Mouse (Mus musculus) spleen, postnatal 4 days (tissue): Measurements from ENCODE around the gene Fastk.
A peak's percentile ranks its signal among the peaks of the same experiment; 100 is the strongest.
"Not testable (repeated sequence)": the region's sequence is repeated elsewhere in the genome, so short reads cannot be mapped to it uniquely, and the experiment has no call there.

Experiments used
- DNase-seq, 2 experiments: peaks; one replicate each; pipeline ENCODE4 v3.0.0; 2022; ENCODE audit warnings: low spot score in 2 of 2

Gene Fastk

GRCm38 (mm10) chr5:24424004-24424781, 20.9 kb downstream of the Fastk start:
- peak; percentile 44 to 76 for DNase-seq

- DNase-seq, result peak; percentile 95 to 96
These were observed 21.7 kb downstream of the Fastk start, which contains the start of the genes Cdk5 and Slc4a2 for GRCm38 (mm10) chr5:24423129-24424003. Gene Cdk5, minus strand, starts transcription at chr5:24423530. Gene Slc4a2, plus strand, starts transcription at chr5:24423837.

- DNase-seq, result no peak
These were observed 24.7 kb downstream of the Fastk start for GRCm38 (mm10) chr5:24420381-24420780.

GRCm38 (mm10) chr5:24417587-24417986, 27.5 kb downstream of the Fastk start:
- DNase-seq, result no peak

GRCm38 (mm10) chr5:24416222-24416736, 28.8 kb downstream of the Fastk start:
- DNase-seq, result peak; percentile 60 to 81

- DNase-seq, result no peak
These were observed 31.1 kb downstream of the Fastk start for GRCm38 (mm10) chr5:24413938-24414337.

- no peak for DNase-seq
These were observed 31.9 kb downstream of the Fastk start, which contains the start of gene Asic3 for GRCm38 (mm10) chr5:24413042-24413693. Gene Asic3, plus strand, starts transcription at chr5:24413392.

- DNase-seq, result no peak
These were observed 33.0 kb downstream of the Fastk start for GRCm38 (mm10) chr5:24412063-24412462.

GRCm38 (mm10) chr5:24409466-24409865, 35.6 kb downstream of the Fastk start:
- no peak for DNase-seq

GRCm38 (mm10) chr5:24408651-24409050, 36.4 kb downstream of the Fastk start:
- no peak for DNase-seq

- DNase-seq, result no peak
These were observed 39.7 kb downstream of the Fastk start for GRCm38 (mm10) chr5:24405389-24405876.

- no peak for DNase-seq
These were observed 40.3 kb downstream of the Fastk start for GRCm38 (mm10) chr5:24404594-24405360.

GRCm38 (mm10) chr5:24401969-24402368, 43.1 kb downstream of the Fastk start:
- no peak for DNase-seq

GRCm38 (mm10) chr5:24400911-24401605, 44.0 kb downstream of the Fastk start:
- no peak for DNase-seq

GRCm38 (mm10) chr5:24400362-24400761, 44.7 kb downstream of the Fastk start:
- no peak for DNase-seq

- DNase-seq, result no peak
These were observed 45.4 kb downstream of the Fastk start for GRCm38 (mm10) chr5:24399686-24400085.

GRCm38 (mm10) chr5:24396254-24396653, 48.8 kb downstream of the Fastk start:
- DNase-seq, result not testable (repeated sequence)

- peak; percentile 90 to 93 for DNase-seq
These were observed 50.8 kb downstream of the Fastk start for GRCm38 (mm10) chr5:24394165-24394894.

- DNase-seq, result peak; percentile 81 to 95
These were observed 51.6 kb downstream of the Fastk start, which contains the start of gene Abcb8 for GRCm38 (mm10) chr5:24393392-24393997. Gene Abcb8, plus strand, starts transcription at chr5:24393663.
